Mouse (Mus musculus) left cerebral cortex, postnatal 10 days (tissue): ENCODE measurements at regions not wholly inside any gene's neighbourhood (a gene's known extent, or its start where the extent isn't known, plus 50 kb on each side); places are given as distances from the start of the nearest gene placed in this dataset.

Experiments
- DNase-seq, 2 experiments: peaks; one replicate each; pipeline ENCODE4 v3.0.0; 2021 to 2022; ENCODE audit warnings: low spot score in 2 of 2, mixed read lengths in 1 of 2; ENCODE audit errors: extremely low spot score in 1 of 2
- intact Hi-C: fragments of 180-260 bp; cut with DNase I; formaldehyde crosslinking; loops from one replicate; pipeline ENCODE4 v1.15.1; 2025

DNA sequence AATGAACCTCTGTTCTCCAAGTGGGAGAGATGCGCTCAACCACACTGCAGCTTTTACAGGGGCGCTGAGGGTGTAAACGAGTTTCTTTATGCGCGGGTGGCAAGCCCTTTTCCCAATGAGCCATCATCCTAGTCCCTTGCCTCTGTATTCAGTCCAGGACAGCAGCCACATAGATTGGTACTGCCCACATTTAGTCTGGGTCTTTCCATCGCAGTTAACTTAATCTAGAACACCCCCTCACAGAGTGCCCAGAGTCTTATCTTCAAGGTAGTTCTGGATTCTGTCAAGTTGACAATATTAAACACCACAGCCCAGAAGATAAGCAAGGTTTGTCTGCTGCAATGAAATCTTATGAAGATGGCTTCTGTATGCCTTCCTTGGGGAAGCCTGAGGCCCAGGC is 76.6 kb upstream of the Cxcr4 start:
- no peak for DNase-seq
- intact Hi-C loops, result no loop called here

DNA sequence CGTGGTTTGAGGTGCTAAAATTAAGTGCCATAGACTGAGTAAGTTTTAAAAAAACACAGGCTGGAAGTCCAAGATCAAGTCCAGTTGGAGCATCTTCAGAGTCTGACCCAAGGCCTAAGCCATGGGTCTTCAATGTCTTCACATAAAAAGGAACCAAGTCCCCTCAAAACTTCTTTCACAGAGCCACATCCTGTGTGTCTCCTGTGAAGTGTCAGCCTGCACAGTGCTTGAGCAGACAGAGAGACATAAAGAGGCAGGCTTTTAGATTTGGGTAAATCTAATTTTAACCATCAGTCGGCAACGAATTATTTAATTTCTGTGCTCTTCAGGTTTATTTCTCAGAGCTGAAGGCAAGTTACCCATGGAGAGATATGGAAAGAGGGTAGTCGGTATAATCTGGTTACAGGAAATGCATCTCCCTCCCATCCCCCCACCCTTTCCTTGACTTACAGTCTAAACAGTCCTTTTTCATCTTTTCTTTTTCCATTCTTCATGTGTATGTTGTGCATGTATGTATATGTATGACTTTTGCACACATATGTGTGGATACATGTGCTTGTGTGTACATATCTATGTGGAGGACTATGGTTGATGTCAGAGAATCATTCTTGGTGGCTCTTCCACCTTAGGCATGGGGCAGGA is 75.1 kb upstream of the Cxcr4 start:
- no peak for DNase-seq
- intact Hi-C loops, result no loop called here

DNA sequence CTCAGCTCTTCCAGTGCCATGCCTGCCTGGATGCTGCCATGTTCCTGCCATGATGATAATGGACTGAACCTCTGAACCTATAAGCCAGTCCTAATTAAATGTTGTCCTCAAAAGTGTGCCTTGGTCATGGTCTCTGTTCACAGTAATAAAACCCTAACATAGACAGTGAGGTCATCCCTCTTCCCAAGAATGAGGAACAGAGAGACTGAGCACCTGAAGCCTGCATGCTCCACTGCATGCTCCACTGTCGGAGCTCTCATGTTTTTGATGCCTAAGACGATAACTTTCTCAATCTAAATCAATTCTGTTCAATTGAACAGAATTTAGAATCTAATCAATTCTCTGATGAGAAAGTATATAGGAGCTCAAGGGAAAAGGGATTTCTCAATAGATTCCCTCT is 71.1 kb upstream of the Cxcr4 start:
- no peak for DNase-seq
- intact Hi-C loops, result no loop called here

DNA sequence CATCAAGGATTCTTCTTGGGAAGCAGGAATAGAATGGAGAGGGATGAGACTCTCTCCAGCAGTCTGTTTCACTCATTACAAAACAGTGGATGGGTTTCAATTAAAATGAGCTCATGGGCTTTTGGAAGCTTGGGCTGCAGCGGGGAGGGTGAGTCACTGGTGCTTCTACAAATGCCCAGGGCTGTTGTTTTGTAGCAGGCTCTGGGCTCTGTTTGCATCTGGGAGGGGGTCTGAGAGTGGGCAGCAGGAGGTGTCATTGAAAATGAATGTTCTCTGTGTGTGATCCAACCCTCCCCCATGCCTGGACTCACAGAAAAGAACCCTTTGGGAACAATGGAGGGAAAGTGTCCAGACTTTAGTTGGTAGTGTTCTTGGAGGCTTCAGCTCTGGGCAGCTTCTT is 67.8 kb upstream of the Cxcr4 start:
- DNase-seq, result no peak
- intact Hi-C loops, result no loop called here

DNA sequence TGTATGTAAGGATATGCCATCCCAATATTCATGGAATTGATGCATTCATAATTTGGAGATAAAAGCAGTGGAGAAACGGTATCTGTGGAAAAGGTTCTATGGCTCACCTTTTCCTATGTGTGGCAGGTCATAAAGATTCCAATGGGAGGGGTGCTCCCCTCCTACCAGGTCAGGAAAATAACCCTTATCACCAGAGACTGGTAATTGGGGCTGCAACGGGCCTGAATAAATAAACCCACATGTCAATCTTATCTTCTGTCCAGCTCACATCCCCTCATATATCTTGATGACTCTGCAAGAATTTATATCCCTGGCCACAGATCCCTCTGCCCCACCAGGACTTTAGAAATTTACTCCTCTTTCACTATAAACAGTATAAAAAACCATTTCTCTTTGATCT is 66.7 kb upstream of the Cxcr4 start:
- DNase-seq, result no peak
- intact Hi-C loops, result no loop called here

DNA sequence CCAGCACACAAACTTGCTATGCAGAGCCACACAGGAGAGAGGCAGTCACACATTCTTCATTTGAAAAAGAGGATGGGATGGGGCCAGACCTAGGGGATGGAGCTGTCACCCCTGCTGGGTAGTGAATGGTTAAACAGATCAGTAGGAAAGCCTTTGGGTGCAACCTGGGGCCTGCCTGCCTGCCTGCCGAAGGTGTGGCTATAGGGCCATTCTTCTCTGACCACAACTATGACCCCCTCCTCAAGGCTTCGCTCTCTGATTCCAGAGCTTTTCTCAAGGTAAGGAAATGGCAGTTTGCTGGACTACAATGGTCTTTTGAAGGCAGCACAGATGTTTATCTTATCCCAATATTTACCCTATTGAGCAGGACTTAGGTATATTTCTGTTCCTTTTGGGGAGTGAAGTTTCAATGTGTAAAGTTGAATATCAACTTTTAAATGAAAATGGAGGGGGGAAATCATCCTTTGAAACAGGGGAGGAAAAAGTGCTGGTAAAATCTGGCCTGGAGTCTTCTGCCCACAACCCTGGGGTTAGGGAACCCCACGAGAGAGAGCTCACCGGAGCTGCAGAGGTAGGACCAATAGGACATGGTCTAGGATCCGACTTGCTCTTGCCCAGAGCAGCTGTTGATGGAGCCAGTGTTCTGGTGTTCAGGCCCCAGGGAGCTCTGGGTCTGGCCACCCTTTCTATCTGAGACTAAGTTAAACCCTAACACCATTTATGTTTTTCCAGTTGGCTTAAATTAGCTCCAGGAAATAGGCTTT is 62.2 kb upstream of the Cxcr4 start:
- no peak for DNase-seq
- intact Hi-C loops, result no loop called here

DNA sequence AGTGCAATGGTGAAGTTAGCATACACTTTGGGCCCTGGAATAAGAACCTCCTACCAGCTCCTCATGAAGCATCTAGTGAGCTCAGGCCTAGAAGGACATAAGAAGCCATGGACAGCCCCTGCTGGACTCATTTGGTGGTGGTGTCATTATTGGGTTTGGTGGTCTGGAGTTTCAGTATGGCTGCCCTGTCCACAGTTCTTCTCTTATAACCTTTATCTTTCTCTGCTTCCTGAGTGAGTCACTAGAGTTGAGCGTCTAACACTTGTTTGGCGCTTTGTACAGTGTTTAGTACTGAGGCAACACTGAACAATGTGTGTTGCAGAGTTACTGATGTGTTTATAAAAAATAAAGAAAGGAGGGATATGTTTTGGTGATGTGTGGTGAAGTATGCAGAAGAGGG is 58.5 kb upstream of the Cxcr4 start:
- no peak for DNase-seq
- intact Hi-C loops, result no loop called here

DNA sequence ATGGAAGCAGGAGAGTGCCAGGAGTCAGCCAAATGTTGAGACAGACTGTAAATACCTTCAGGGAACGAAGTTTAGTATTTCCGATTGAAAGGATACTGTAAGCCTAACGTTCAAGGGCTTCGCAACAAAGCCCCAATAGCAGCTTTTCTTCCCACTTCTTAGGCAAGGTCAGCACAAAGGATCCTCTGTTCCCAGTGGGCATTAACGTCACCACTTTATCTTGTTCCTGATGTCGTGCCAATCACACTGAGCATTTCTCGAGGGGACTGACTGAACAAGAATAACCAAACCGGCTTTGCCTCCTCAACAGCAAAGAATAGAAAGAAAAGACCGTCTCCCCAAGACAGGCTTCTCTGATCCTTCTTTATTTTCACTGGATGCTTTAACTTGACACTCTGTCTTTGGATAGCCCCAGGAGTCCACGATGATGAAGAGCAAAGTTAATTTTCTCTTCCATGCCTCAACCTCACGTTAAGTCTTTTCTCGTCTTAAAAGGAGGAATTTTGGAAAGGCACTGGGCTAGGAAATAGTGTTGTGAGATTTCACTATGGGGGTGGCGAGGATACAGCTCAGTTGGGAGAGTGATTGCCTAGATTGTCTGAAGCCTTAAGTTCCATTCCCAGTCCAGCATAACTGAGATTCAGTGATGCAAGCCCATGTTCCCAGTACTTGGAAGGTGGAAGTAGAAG is 57.5 kb upstream of the Cxcr4 start:
- no peak for DNase-seq
- intact Hi-C loops, result no loop called here

DNA sequence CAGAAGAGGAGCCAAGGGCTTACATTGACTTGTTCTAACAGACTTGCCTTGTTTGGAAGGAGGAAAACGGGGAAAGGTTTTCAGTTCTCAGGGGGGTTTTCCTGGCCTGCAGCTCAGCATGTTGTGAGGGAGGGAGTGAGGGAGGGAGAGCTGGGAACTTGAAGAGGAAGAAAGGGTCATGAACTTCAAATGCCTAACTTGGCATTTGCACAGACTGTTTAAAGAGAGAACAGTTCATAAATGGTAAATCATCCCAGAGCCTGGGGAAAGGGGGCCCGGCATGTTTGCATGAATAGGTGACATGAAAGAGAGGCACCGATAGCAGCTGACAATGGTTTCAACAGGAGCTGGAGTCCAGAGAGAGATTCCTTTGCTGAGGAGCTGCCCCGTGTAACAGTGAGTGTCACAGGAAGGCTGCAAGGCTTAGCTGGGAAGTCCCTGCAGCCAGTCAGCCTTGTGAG is 51.3 kb upstream of the Cxcr4 start:
- intact Hi-C loops, result no loop called here

DNA sequence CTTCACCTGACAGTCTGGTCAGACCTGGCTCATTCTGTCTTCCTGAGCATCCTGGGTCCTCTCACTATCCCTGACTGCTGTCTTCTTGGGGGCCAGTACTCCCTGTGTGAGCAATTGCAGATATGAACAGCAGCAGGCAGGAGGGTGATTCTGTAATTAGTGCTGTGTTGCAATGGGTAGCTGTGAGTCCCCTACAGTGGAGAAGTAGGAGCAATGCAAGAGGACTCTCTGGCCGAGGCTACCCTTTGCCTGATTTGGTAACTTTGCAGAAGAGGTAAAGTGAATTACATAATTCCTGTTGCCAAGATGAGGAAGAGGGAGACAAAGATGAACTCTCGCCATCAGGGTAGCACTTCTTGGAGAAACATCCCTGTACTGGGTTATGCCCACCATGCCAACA is 50.1 kb upstream of the Cxcr4 start:
- intact Hi-C loops, result no loop called here

More for the DNA sequence above, 51.3 kb upstream of the Cxcr4 start:
- no peak for DNase-seq

More for the DNA sequence above, 50.1 kb upstream of the Cxcr4 start:
- DNase-seq, result no peak
